Mouse (Mus musculus) testis, adult 2 months (tissue): ENCODE results near the gene Pmpcb.

ENCODE experiments used
- CTCF ChIP-seq: fragments of 200-500 bp; IDR thresholded peaks from 2 replicates; pipeline ENCODE4 v1.5.1; 2012; ENCODE audit warnings: low read depth, mild to moderate bottlenecking, inconsistent platforms, low read length, moderate library complexity; ENCODE audit not compliant: control insufficient read depth, insufficient read depth, insufficient replicate concordance
- POLR2A ChIP-seq: fragments of 200-500 bp; IDR thresholded peaks from 2 replicates; pipeline ENCODE4 v1.6.1; 2012; ENCODE audit warnings: low read depth, mild to moderate bottlenecking, inconsistent platforms, low read length, moderate library complexity; ENCODE audit not compliant: control insufficient read depth

DNA sequence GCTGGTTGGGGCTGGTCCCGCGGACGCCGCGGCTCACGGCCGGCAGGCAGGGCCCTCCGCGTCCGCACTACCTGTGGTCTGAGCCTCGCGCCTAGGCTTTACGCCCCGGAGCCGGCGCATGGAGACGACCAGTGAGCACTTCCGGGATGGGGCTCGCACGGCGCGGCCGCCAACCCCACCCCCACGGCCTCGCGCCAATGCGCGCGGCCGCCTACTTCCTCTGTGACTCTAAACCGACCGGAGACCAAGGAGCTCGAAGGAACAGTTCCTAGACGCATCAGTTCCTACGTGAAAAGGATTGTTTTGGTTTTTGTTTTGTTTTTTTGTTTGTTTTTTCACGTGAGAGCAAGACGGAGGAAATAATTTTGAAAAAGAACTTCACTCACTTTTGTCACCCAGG lies 48.1 kb downstream of the Pmpcb start, which contains the start of the genes Dnajc2 and Psmc2:
- TF ChIP-seq POLR2A (peak; percentile 78), CTCF (no peak)
